Mouse (Mus musculus) layer of hippocampus, postnatal 25 days (tissue): ENCODE measurements around the gene Agmo. TPM values are rescaled to one million over a fixed set of nuclear protein-coding genes. Genes with fewer than 3 reads are reported as not detected.

Experiments
- DNase-seq, 2 experiments: peaks; one replicate each; pipeline ENCODE4 v3.0.0; 2022; ENCODE audit warnings: mixed read lengths in 2 of 2, low spot score in 1 of 2; ENCODE audit errors: extremely low spot score in 1 of 2
- total RNA-seq, 2 experiments: library from RNA; stranded (reverse); gene quantifications; 2 replicates each; pipeline ENCODE4 v1.2.3; 2021

Gene Agmo
- total RNA-seq, 2 experiments from 2014 or later, result 4.3 to 4.5 TPM

- no peak for DNase-seq
These were observed 373.3 kb downstream of the Agmo start for GRCm38 (mm10) chr12:37614769-37615168.

- DNase-seq, result no peak
These were observed 382.6 kb downstream of the Agmo start for GRCm38 (mm10) chr12:37624078-37624477.

Other genes with a start within 250 kb of the Agmo start
- not detected for gene Meox2, start 133.1 kb upstream of the Agmo start, total RNA-seq